Mouse (Mus musculus) 416B (cell line): ENCODE data around the gene Limch1.

Experiments
- DNase-seq: peaks from one replicate; pipeline ENCODE4 v3.0.0; 2011; ENCODE audit warnings: low read depth

Limch1 gene

GRCm38 (mm10) chr5:66785995-66786620 is 40.5 kb downstream of the Limch1 start:
- no peak for DNase-seq

GRCm38 (mm10) chr5:66786621-66787061 is 41.0 kb downstream of the Limch1 start:
- DNase-seq: no peak

GRCm38 (mm10) chr5:66789041-66789440 is 43.4 kb downstream of the Limch1 start:
- DNase-seq: no peak

GRCm38 (mm10) chr5:66791161-66791560 is 45.5 kb downstream of the Limch1 start:
- no peak for DNase-seq

- DNase-seq: no peak
Observed at GRCm38 (mm10) chr5:66793251-66793650, 47.6 kb downstream of the Limch1 start.

GRCm38 (mm10) chr5:66797326-66797725 is 51.7 kb downstream of the Limch1 start:
- DNase-seq: no peak

- no peak for DNase-seq
Observed at GRCm38 (mm10) chr5:66798135-66798534, 52.5 kb downstream of the Limch1 start.

GRCm38 (mm10) chr5:66798591-66799003 is 53.0 kb downstream of the Limch1 start:
- no peak for DNase-seq

GRCm38 (mm10) chr5:66800243-66800642 is 54.6 kb downstream of the Limch1 start:
- no peak for DNase-seq

- DNase-seq: no peak
Observed at GRCm38 (mm10) chr5:66800977-66801376, 55.4 kb downstream of the Limch1 start.

- no peak for DNase-seq
Observed at GRCm38 (mm10) chr5:66802196-66802595, 56.6 kb downstream of the Limch1 start.

GRCm38 (mm10) chr5:66806335-66806734 is 60.7 kb downstream of the Limch1 start:
- DNase-seq: no peak

GRCm38 (mm10) chr5:66807737-66808136 is 62.1 kb downstream of the Limch1 start:
- DNase-seq: no peak

GRCm38 (mm10) chr5:66809016-66809570 is 63.5 kb downstream of the Limch1 start:
- DNase-seq: no peak

GRCm38 (mm10) chr5:66810396-66810795 is 64.8 kb downstream of the Limch1 start:
- DNase-seq: no peak

- no peak for DNase-seq
Observed at GRCm38 (mm10) chr5:66814674-66815073, 69.0 kb downstream of the Limch1 start.

- no peak for DNase-seq
Observed at GRCm38 (mm10) chr5:66815877-66816276, 70.2 kb downstream of the Limch1 start.

- DNase-seq: no peak
Observed at GRCm38 (mm10) chr5:66816751-66817150, 71.1 kb downstream of the Limch1 start.

GRCm38 (mm10) chr5:66817184-66817956 is 71.7 kb downstream of the Limch1 start:
- DNase-seq: no peak

- DNase-seq: no peak
Observed at GRCm38 (mm10) chr5:66822500-66823205, 77.0 kb downstream of the Limch1 start.

GRCm38 (mm10) chr5:66825586-66825985 is 80.0 kb downstream of the Limch1 start:
- no peak for DNase-seq

GRCm38 (mm10) chr5:66826844-66827243 is 81.2 kb downstream of the Limch1 start:
- DNase-seq: no peak

GRCm38 (mm10) chr5:66829505-66829904 is 83.9 kb downstream of the Limch1 start:
- DNase-seq: no peak
